Mouse (Mus musculus) heart, embryonic 15.5 days (tissue): Measurements from ENCODE around the gene Mrpl57. TPM values are rescaled to one million over a fixed set of nuclear protein-coding genes. Genes with fewer than 3 reads are reported as not detected.

Experiments used
- ATAC-seq: fragments of 200-750 bp; cut with Nextera tagmentation; replicated peaks from 2 replicates; pipeline ENCODE4 v1.8.0; 2017; ENCODE audit warnings: low read depth, moderate TSS enrichment; ENCODE audit not compliant: insufficient number of reproducible peaks, insufficient read depth, low FRiP score
- H3K27ac ChIP-seq: fragments of 300-500 bp; sonication (generic); 2 replicates; pipeline ENCODE4 v1.5.1; 2015; ENCODE audit warnings: mild to moderate bottlenecking, inconsistent platforms
- H3K27me3 ChIP-seq: fragments of 300-500 bp; sonication (generic); 2 replicates; pipeline ENCODE4 v1.6.1; 2015; ENCODE audit warnings: inconsistent platforms
- H3K36me3 ChIP-seq: fragments of 300-500 bp; sonication (generic); 2 replicates; pipeline ENCODE4 v1.6.1; 2015; ENCODE audit warnings: mild to moderate bottlenecking, inconsistent platforms
- H3K4me1 ChIP-seq: fragments of 300-500 bp; sonication (generic); replicated peaks from 2 replicates; pipeline ENCODE4 v1.6.1; 2015; ENCODE audit warnings: inconsistent platforms
- H3K4me2 ChIP-seq: fragments of 300-500 bp; sonication (generic); 2 replicates; pipeline ENCODE4 v1.6.1; 2015; ENCODE audit warnings: inconsistent platforms, mild to moderate bottlenecking, moderate library complexity
- H3K4me3 ChIP-seq: fragments of 300-500 bp; sonication (generic); 2 replicates; pipeline ENCODE4 v1.5.1; 2015; ENCODE audit warnings: mild to moderate bottlenecking, inconsistent platforms
- H3K9ac ChIP-seq: fragments of 300-500 bp; sonication (generic); 2 replicates; pipeline ENCODE4 v1.6.1; 2015; ENCODE audit warnings: mild to moderate bottlenecking, inconsistent platforms
- H3K9me3 ChIP-seq: fragments of 300-500 bp; sonication (generic); replicated peaks from 2 replicates; pipeline ENCODE4 v1.6.1; 2016; ENCODE audit warnings: inconsistent platforms
- whole genome bisulfite sequencing: fragments of 180-500 bp; shearing (Covaris S2); methylation state at CpG from one replicate; pipeline ENCODE4 v1.1.7; 2015; ENCODE audit warnings: mixed read lengths; 5-methylcytosine and 5-hydroxymethylcytosine counted together
- microRNA-seq: library from miRNA; unstranded; fragments of <30 nt; microRNA quantifications from one replicate; pipeline ENCODE4, GENCODE M21; 2016
- polyA plus RNA-seq: library from polyadenylated mRNA; unstranded; fragments of >200 nt; fragmentation: Nextera tagmentation; extraction: Ambion mirVana; gene quantifications from 2 replicates; pipeline ENCODE4 v1.2.1, GENCODE M21; 2015

Gene Mrpl57
- polyA plus RNA-seq, 1 experiment from 2014 or later: 118 TPM

GRCm38 (mm10) chr14:57861987-57862412 lies 36.0 kb downstream of the Mrpl57 start:
- Histone ChIP-seq H3K4me2 (no peak overlapping the region), H3K27me3 (no peaks in the 10 kb centered on the region), H3K36me3 (peaks cover 21% of the 10 kb centered on the region), H3K9me3 (no peaks in the 10 kb centered on the region), H3K4me1 (no peaks in the 10 kb centered on the region), H3K4me3 (no peak overlapping the region), H3K27ac (no peak overlapping the region), H3K9ac (no peak overlapping the region)
- no peak for ATAC-seq
- 90% methylated on average over 4 of the region's 4 CpGs for WGBS

- H3K4me2 ChIP-seq: no peak overlapping the region
- no peak overlapping the region for H3K4me3 ChIP-seq
- no peaks in the 10 kb centered on the region for H3K9me3 ChIP-seq
- no peak for ATAC-seq
- H3K4me1 ChIP-seq: no peaks in the 10 kb centered on the region
- WGBS: 41% methylated on average over 2 of the region's 2 CpGs
- no peaks in the 10 kb centered on the region for H3K27me3 ChIP-seq
- no peak overlapping the region for H3K27ac ChIP-seq
- no peak overlapping the region for H3K9ac ChIP-seq
- peaks cover 21% of the 10 kb centered on the region for H3K36me3 ChIP-seq
Observed at GRCm38 (mm10) chr14:57863129-57863528, 37.1 kb downstream of the Mrpl57 start.

- H3K27ac ChIP-seq: no peak overlapping the region
- WGBS: 87% methylated on average over 3 of the region's 3 CpGs
- no peaks in the 10 kb centered on the region for H3K4me1 ChIP-seq
- H3K4me2 ChIP-seq: no peak overlapping the region
- peaks cover 27% of the 10 kb centered on the region for H3K36me3 ChIP-seq
- no peak overlapping the region for H3K9ac ChIP-seq
- H3K27me3 ChIP-seq: no peaks in the 10 kb centered on the region
- ATAC-seq: no peak
- H3K4me3 ChIP-seq: no peak overlapping the region
- H3K9me3 ChIP-seq: no peaks in the 10 kb centered on the region
Observed at GRCm38 (mm10) chr14:57865256-57865655, 39.2 kb downstream of the Mrpl57 start.

- Histone ChIP-seq H3K27ac (no peak overlapping the region), H3K36me3 (peaks cover 28% of the 10 kb centered on the region), H3K4me1 (no peaks in the 10 kb centered on the region), H3K9ac (no peak overlapping the region), H3K27me3 (no peaks in the 10 kb centered on the region), H3K4me3 (no peak overlapping the region), H3K9me3 (no peaks in the 10 kb centered on the region), H3K4me2 (no peak overlapping the region)
- no peak for ATAC-seq
- WGBS: 88% methylated on average over 3 of the region's 3 CpGs
Observed at GRCm38 (mm10) chr14:57866676-57867276, 40.7 kb downstream of the Mrpl57 start.

- H3K9me3 ChIP-seq: no peaks in the 10 kb centered on the region
- no peak for ATAC-seq
- peaks cover 19% of the 10 kb centered on the region for H3K4me1 ChIP-seq
- H3K27me3 ChIP-seq: no peaks in the 10 kb centered on the region
- H3K9ac ChIP-seq: no peak overlapping the region
- H3K4me2 ChIP-seq: no peak overlapping the region
- 67% methylated on average over 9 of the region's 9 CpGs for WGBS
- peaks cover 8% of the 10 kb centered on the region for H3K36me3 ChIP-seq
- no peak overlapping the region for H3K4me3 ChIP-seq
- peak overlapping the region; percentile 24; the same call in 1 of the 2 replicates for H3K27ac ChIP-seq
Observed at GRCm38 (mm10) chr14:57877921-57878320, 51.9 kb downstream of the Mrpl57 start.

Small RNAs within 50 kb of the gene (microRNA-seq; reads per million reads assigned to microRNA genes)
- gene Mir3077: not detected

Other genes with a start within 250 kb of the Mrpl57 start
- gene Xpo4, start 160.8 kb upstream of the Mrpl57 start, polyA plus RNA-seq: 11.1 and 12.6 TPM in 2 replicates
- gene Gm49361, start 80.1 kb upstream of the Mrpl57 start, polyA plus RNA-seq: not detected in 2 replicates
- gene Lats2, start 67.8 kb upstream of the Mrpl57 start, polyA plus RNA-seq: 20.3 and 26.2 TPM in 2 replicates
- 17.3 and 19.7 TPM in 2 replicates for gene Sap18, start 28.1 kb upstream of the Mrpl57 start, polyA plus RNA-seq
- gene Ska3, start within 50 bp of the Mrpl57 start, polyA plus RNA-seq: 21.2 and 22.3 TPM in 2 replicates
- gene Zdhhc20, start 64.0 kb downstream of the Mrpl57 start, polyA plus RNA-seq: 38.8 and 40.3 TPM in 2 replicates
- 82.6 and 83.7 TPM in 2 replicates for gene Micu2, start 173.0 kb downstream of the Mrpl57 start, polyA plus RNA-seq
- gene Fgf9, start 244.3 kb downstream of the Mrpl57 start, polyA plus RNA-seq: 6.6 and 7.2 TPM in 2 replicates